Mouse (Mus musculus) layer of hippocampus, postnatal 14 days (tissue): ENCODE measurements around the gene Ccnt1. TPM values are rescaled to one million over a fixed set of nuclear protein-coding genes. Genes with fewer than 3 reads are reported as not detected.

Source experiments
- DNase-seq, 2 experiments: peaks; one replicate each; pipeline ENCODE4 v3.0.0; 2021 to 2022; ENCODE audit warnings: low spot score in 2 of 2, mixed read lengths in 1 of 2
- microRNA-seq, 2 experiments: library from miRNA; unstranded; fragments of <30 nt; microRNA quantifications; one replicate each; pipeline ENCODE4 v1.2.0; 2021
- total RNA-seq, 2 experiments: library from RNA; stranded (reverse); gene quantifications; 2 replicates each; pipeline ENCODE4 v1.2.3; 2021

The Ccnt1 gene
- total RNA-seq, 2 experiments from 2014 or later, result 43.9 to 44.7 TPM

GRCm38 (mm10) chr15:98512232-98512631 lies 58.5 kb downstream of the Ccnt1 start:
- no peak for DNase-seq

- peak in 1 of 2 experiments; percentile 26 for DNase-seq
These were observed 59.3 kb downstream of the Ccnt1 start for GRCm38 (mm10) chr15:98511386-98511928.

- DNase-seq, result peak; percentile 70 to 71
These were observed 60.0 kb downstream of the Ccnt1 start for GRCm38 (mm10) chr15:98510438-98511385.

GRCm38 (mm10) chr15:98509387-98509786 lies 61.3 kb downstream of the Ccnt1 start:
- no peak for DNase-seq

GRCm38 (mm10) chr15:98507321-98507720 lies 63.4 kb downstream of the Ccnt1 start:
- no peak for DNase-seq

GRCm38 (mm10) chr15:98506253-98506957 lies 64.3 kb downstream of the Ccnt1 start:
- no peak for DNase-seq

- peak; percentile 47 to 60 for DNase-seq
These were observed 66.2 kb downstream of the Ccnt1 start for GRCm38 (mm10) chr15:98504514-98504913.

- no peak for DNase-seq
These were observed 67.4 kb downstream of the Ccnt1 start for GRCm38 (mm10) chr15:98503317-98503716.

- DNase-seq, result no peak
These were observed 73.1 kb downstream of the Ccnt1 start for GRCm38 (mm10) chr15:98497631-98498030.

- no peak for DNase-seq
These were observed 78.6 kb downstream of the Ccnt1 start, which contains the start of gene Olfr279 for GRCm38 (mm10) chr15:98492102-98492501. Gene Olfr279 (plus strand): TSS chr15:98492402.

GRCm38 (mm10) chr15:98491332-98491731 lies 79.4 kb downstream of the Ccnt1 start:
- DNase-seq, result no peak

Small RNA genes within 50 kb of the gene (microRNA-seq; reads per million reads assigned to microRNA genes)
- 3.4 to 6.3 reads per million in 2 experiments for gene Mir1291

Other genes with a start within 250 kb of the Ccnt1 start
- gene Olfr284, start 229.9 kb downstream of the Ccnt1 start, total RNA-seq, result not detected
- gene Olfr283, start 190.0 kb downstream of the Ccnt1 start, total RNA-seq, result not detected
- gene Olfr282, start 139.7 kb downstream of the Ccnt1 start, total RNA-seq, result not detected
- gene Olfr281, start 118.3 kb downstream of the Ccnt1 start, total RNA-seq, result not detected
- not detected for gene OR5BS1P, start 101.0 kb downstream of the Ccnt1 start, total RNA-seq
- gene Lalba, start 88.2 kb downstream of the Ccnt1 start, total RNA-seq, result not detected
- gene Olfr279, start 78.5 kb downstream of the Ccnt1 start, total RNA-seq, result under 1 TPM; 0.21 to 0.37 TPM
- 10 to 100 TPM; 65.5 to 65.8 TPM for gene Kansl2, start 36.7 kb downstream of the Ccnt1 start, total RNA-seq
- gene 4930415O20Rik, start 81 bp upstream of the Ccnt1 start, total RNA-seq, result not detected
- 10 to 100 TPM; 45.1 to 45.3 TPM for gene Adcy6, start 39.2 kb upstream of the Ccnt1 start, total RNA-seq
- gene Cacnb3, start 59.9 kb upstream of the Ccnt1 start, total RNA-seq, result 100 to 1,000 TPM; 159 to 168 TPM
- 10 to 100 TPM; 60.3 to 70.2 TPM for gene Ddx23, start 92.0 kb upstream of the Ccnt1 start, total RNA-seq
- 10 to 100 TPM; 18.8 to 21.5 TPM for gene Rnd1, start 106.5 kb upstream of the Ccnt1 start, total RNA-seq
- gene Ccdc65, start 137.3 kb upstream of the Ccnt1 start, total RNA-seq, result 10 to 100 TPM in 1 of 2 experiments, 1 to 10 TPM in 1; 8.9 to 10.1 TPM
- gene Fkbp11, start 157.3 kb upstream of the Ccnt1 start, total RNA-seq, result 1 to 10 TPM; 1.3 to 2.7 TPM
- 100 to 1,000 TPM; 791 to 794 TPM for gene Arf3, start 192.3 kb upstream of the Ccnt1 start, total RNA-seq
- gene Wnt10b, start 207.2 kb upstream of the Ccnt1 start, total RNA-seq, result under 1 TPM; 0.41 to 0.48 TPM
- gene Wnt1, start 218.9 kb upstream of the Ccnt1 start, total RNA-seq, result not detected
- 100 to 1,000 TPM; 747 to 793 TPM for gene Ddn, start 238.6 kb upstream of the Ccnt1 start, total RNA-seq